Mouse (Mus musculus): ENCODE data around the gene Atp5j2. TPM values are rescaled to one million over a fixed set of nuclear protein-coding genes. Genes with fewer than 3 reads are reported as not detected.

Gene Atp5j2
- polyA plus RNA-seq, 2 experiments, result 284 to 568 TPM

GRCm38 (mm10) chr5:145185244-145185643 is 6.6 kb downstream of the Atp5j2 start:
- no peaks in the 10 kb centered on the region for H3K27me3 ChIP-seq (ENCODE audit: control insufficient read depth, insufficient read depth, low read length)
- ATAC-seq (ENCODE audit: low FRiP score, low read depth) (no peak), DNase-seq (ENCODE audit: low spot score) (no peak)
- no peak overlapping the region for H3K9ac ChIP-seq (ENCODE audit: low read depth, low read length, severe bottlenecking)
- no peak for TF ChIP-seq POLR2A (IDR thresholded peaks at IDR 0.05; ENCODE audit: borderline replicate concordance, extremely low read depth, insufficient read depth, insufficient read length)
- no peak overlapping the region for H3K4me3 ChIP-seq (replicated peaks; ENCODE audit: low read length)
- H3K9me3 ChIP-seq (ENCODE audit: control insufficient read depth, low read length), result no peaks in the 10 kb centered on the region
- no peak overlapping the region for H3K4me2 ChIP-seq (replicated peaks; ENCODE audit: low read depth, low read length, severe bottlenecking)
- H3K27ac ChIP-seq (replicated peaks; ENCODE audit: low read depth, low read length), result no peak overlapping the region
- H3K36me3 ChIP-seq (ENCODE audit: control insufficient read depth, insufficient read depth, low read length), result peaks cover 80% of the 10 kb centered on the region
- WGBS, result 87% methylated on average over 2 of the region's 2 CpGs
- peaks cover 6% of the 10 kb centered on the region for H3K4me1 ChIP-seq (ENCODE audit: control insufficient read depth, insufficient read depth, low read length)

GRCm38 (mm10) chr5:145178461-145178980 is 13.3 kb downstream of the Atp5j2 start:
- Histone ChIP-seq H3K27ac (replicated peaks; ENCODE audit: low read depth, low read length) (no peak overlapping the region), H3K4me1 (ENCODE audit: control insufficient read depth, insufficient read depth, low read length) (no peaks in the 10 kb centered on the region), H3K4me3 (replicated peaks; ENCODE audit: low read length) (no peak overlapping the region), H3K36me3 (ENCODE audit: control insufficient read depth, insufficient read depth, low read length) (peaks cover 100% of the 10 kb centered on the region), H3K9ac (ENCODE audit: low read depth, low read length, severe bottlenecking) (no peak overlapping the region), H3K4me2 (replicated peaks; ENCODE audit: low read depth, low read length, severe bottlenecking) (no peak overlapping the region), H3K9me3 (ENCODE audit: control insufficient read depth, low read length) (no peaks in the 10 kb centered on the region), H3K27me3 (ENCODE audit: control insufficient read depth, insufficient read depth, low read length) (no peaks in the 10 kb centered on the region)
- no peak for ATAC-seq (ENCODE audit: low FRiP score, low read depth)
- WGBS, result 82% methylated on average over 18 of the region's 18 CpGs
- no peak for DNase-seq (ENCODE audit: low spot score)
- TF ChIP-seq POLR2A (IDR thresholded peaks at IDR 0.05; ENCODE audit: borderline replicate concordance, extremely low read depth, insufficient read depth, insufficient read length), result no peak

GRCm38 (mm10) chr5:145167306-145167661 is 24.6 kb downstream of the Atp5j2 start:
- H3K36me3 ChIP-seq (ENCODE audit: control insufficient read depth, insufficient read depth, low read length), result peaks cover 50% of the 10 kb centered on the region
- H3K4me2 ChIP-seq (replicated peaks; ENCODE audit: low read depth, low read length, severe bottlenecking), result peak overlapping the region; percentile 70
- TF ChIP-seq POLR2A (IDR thresholded peaks at IDR 0.05; ENCODE audit: borderline replicate concordance, extremely low read depth, insufficient read depth, insufficient read length), result no peak
- DNase-seq (ENCODE audit: low spot score) (peak; percentile 15), ATAC-seq (ENCODE audit: low FRiP score, low read depth) (peak; percentile 41)
- WGBS, result 0% methylated on average over 22 of the region's 28 CpGs
- peak overlapping the region; percentile 74 for H3K27ac ChIP-seq (replicated peaks; ENCODE audit: low read depth, low read length)
- H3K4me1 ChIP-seq (ENCODE audit: control insufficient read depth, insufficient read depth, low read length), result peaks cover 14% of the 10 kb centered on the region
- H3K9me3 ChIP-seq (ENCODE audit: control insufficient read depth, low read length), result no peaks in the 10 kb centered on the region
- H3K27me3 ChIP-seq (ENCODE audit: control insufficient read depth, insufficient read depth, low read length), result no peaks in the 10 kb centered on the region
- peak overlapping the region; percentile 90 for H3K4me3 ChIP-seq (replicated peaks; ENCODE audit: low read length)
- peak overlapping the region; percentile 91 for H3K9ac ChIP-seq (ENCODE audit: low read depth, low read length, severe bottlenecking)

- Histone ChIP-seq H3K9ac (ENCODE audit: low read depth, low read length, severe bottlenecking) (peak within 1 kb of the TSS; percentile 91), H3K4me1 (ENCODE audit: control insufficient read depth, insufficient read depth, low read length) (peaks cover 14% of the 10 kb centered on the region), H3K27ac (replicated peaks; ENCODE audit: low read depth, low read length) (peak within 1 kb of the TSS; percentile 74), H3K9me3 (ENCODE audit: control insufficient read depth, low read length) (no peaks in the 10 kb centered on the region), H3K27me3 (ENCODE audit: control insufficient read depth, insufficient read depth, low read length) (no peaks in the 10 kb centered on the region), H3K4me2 (replicated peaks; ENCODE audit: low read depth, low read length, severe bottlenecking) (peak within 1 kb of the TSS; percentile 72), H3K36me3 (ENCODE audit: control insufficient read depth, insufficient read depth, low read length) (peaks cover 48% of the 10 kb centered on the region), H3K4me3 (replicated peaks; ENCODE audit: low read length) (peak within 1 kb of the TSS; percentile 90)
- DNase-seq (ENCODE audit: low spot score) (peak; percentile 99), ATAC-seq (ENCODE audit: low FRiP score, low read depth) (peak; percentile 96)
- WGBS, result 5% methylated on average over 44 of the region's 51 CpGs
- no peak for TF ChIP-seq POLR2A (IDR thresholded peaks at IDR 0.05; ENCODE audit: borderline replicate concordance, extremely low read depth, insufficient read depth, insufficient read length)
Measured at GRCm38 (mm10) chr5:145166536-145167305, 25.1 kb downstream of the Atp5j2 start, which contains the start of the genes Ptcd1 and Cpsf4. Gene Ptcd1, minus strand, starts transcription at chr5:145167108. Gene Cpsf4, plus strand, starts transcription at chr5:145167213.

- H3K27me3 ChIP-seq (ENCODE audit: control insufficient read depth, insufficient read depth, low read length), result no peaks in the 10 kb centered on the region
- whole genome bisulfite sequencing, result 87% methylated on average over 15 of the region's 15 CpGs
Measured at GRCm38 (mm10) chr5:145165184-145165583, 26.7 kb downstream of the Atp5j2 start.

More at GRCm38 (mm10) chr5:145165184-145165583, 26.7 kb downstream of the Atp5j2 start:
- DNase-seq (ENCODE audit: low spot score), result no peak
- ATAC-seq (ENCODE audit: low FRiP score, low read depth), result no peak
- Histone ChIP-seq H3K9ac (ENCODE audit: low read depth, low read length, severe bottlenecking) (no peak overlapping the region), H3K9me3 (ENCODE audit: control insufficient read depth, low read length) (no peaks in the 10 kb centered on the region), H3K4me2 (replicated peaks; ENCODE audit: low read depth, low read length, severe bottlenecking) (no peak overlapping the region), H3K27ac (replicated peaks; ENCODE audit: low read depth, low read length) (no peak overlapping the region), H3K4me3 (replicated peaks; ENCODE audit: low read length) (no peak overlapping the region), H3K4me1 (ENCODE audit: control insufficient read depth, insufficient read depth, low read length) (peaks cover 14% of the 10 kb centered on the region), H3K36me3 (ENCODE audit: control insufficient read depth, insufficient read depth, low read length) (peaks cover 50% of the 10 kb centered on the region)
- no peak for TF ChIP-seq POLR2A (IDR thresholded peaks at IDR 0.05; ENCODE audit: borderline replicate concordance, extremely low read depth, insufficient read depth, insufficient read length)

All from limb, embryonic 14.5 days (tissue).